Mouse (Mus musculus) midbrain, embryonic 11.5 days (tissue): ENCODE measurements around the gene Chrd. TPM values are rescaled to one million over a fixed set of nuclear protein-coding genes. Genes with fewer than 3 reads are reported as not detected.

Experiments used
- ATAC-seq: fragments of 200-750 bp; cut with Nextera tagmentation; 2 replicates; pipeline ENCODE4 v1.8.0; 2017; ENCODE audit warnings: moderate TSS enrichment, moderate library complexity; ENCODE audit not compliant: low FRiP score
- DNase-seq: peaks from one replicate; pipeline ENCODE4 v3.0.0; 2015; ENCODE audit warnings: low spot score; ENCODE audit errors: missing footprints
- H3K27ac ChIP-seq: fragments of 300-500 bp; sonication (generic); 2 replicates; pipeline ENCODE4 v1.5.1; 2014; ENCODE audit warnings: low read depth, low read length
- H3K27me3 ChIP-seq: fragments of 300-500 bp; sonication (generic); 2 replicates; pipeline ENCODE4 v1.6.1; 2014; ENCODE audit warnings: mild to moderate bottlenecking, low read length, moderate library complexity, mixed read lengths; ENCODE audit not compliant: control insufficient read depth, insufficient read depth
- H3K36me3 ChIP-seq: fragments of 300-500 bp; sonication (generic); 2 replicates; pipeline ENCODE4 v1.6.1; 2014; ENCODE audit warnings: mild to moderate bottlenecking, low read length, moderate library complexity, mixed read lengths; ENCODE audit not compliant: control insufficient read depth, insufficient read depth
- H3K4me1 ChIP-seq: fragments of 300-500 bp; sonication (generic); 2 replicates; pipeline ENCODE4 v1.6.1; 2014; ENCODE audit warnings: low read length; ENCODE audit not compliant: control insufficient read depth, insufficient read depth
- H3K4me2 ChIP-seq: fragments of 300-500 bp; sonication (generic); 2 replicates; pipeline ENCODE4 v1.6.1; 2014; ENCODE audit warnings: mild to moderate bottlenecking, moderate library complexity
- H3K4me3 ChIP-seq: fragments of 300-500 bp; sonication (generic); 2 replicates; pipeline ENCODE4 v1.5.1; 2014; ENCODE audit warnings: low read depth, low read length
- H3K9ac ChIP-seq: fragments of 300-500 bp; sonication (generic); 2 replicates; pipeline ENCODE4 v1.6.1; 2014; ENCODE audit warnings: low read length
- H3K9me3 ChIP-seq: fragments of 300-500 bp; sonication (generic); 2 replicates; pipeline ENCODE4 v1.6.1; 2016; ENCODE audit warnings: low read length; ENCODE audit not compliant: control insufficient read depth
- WGBS: fragments of 180-500 bp; shearing (Covaris S2); extraction: QIAGEN DNeasy Blood & Tissue Kit; methylation state at CpG from one replicate; pipeline ENCODE4 v1.1.7; 2014; 5-methylcytosine and 5-hydroxymethylcytosine counted together
- polyA plus RNA-seq: library from polyadenylated mRNA; unstranded; fragments of >200 nt; fragmentation: Nextera tagmentation; extraction: Ambion mirVana; gene quantifications from 2 replicates; pipeline ENCODE4 v1.2.1, GENCODE M21; 2014

Chrd gene
- polyA plus RNA-seq, 1 experiment from 2014 or later, result 2.7 TPM

- H3K4me1 ChIP-seq, result peaks cover 27% of the 10 kb centered on the region
- H3K9ac ChIP-seq, result peak overlapping the region; percentile 80
- ATAC-seq, result no peak
- H3K4me3 ChIP-seq, result peak overlapping the region; percentile 60
- no peak for DNase-seq
- peak overlapping the region; percentile 82 for H3K27ac ChIP-seq
- WGBS, result 2% methylated on average over 12 of the region's 12 CpGs
- H3K36me3 ChIP-seq, result no peaks in the 10 kb centered on the region
- no peaks in the 10 kb centered on the region for H3K9me3 ChIP-seq
- H3K4me2 ChIP-seq, result peak overlapping the region; percentile 73
- H3K27me3 ChIP-seq, result no peaks in the 10 kb centered on the region
Measured at GRCm38 (mm10) chr16:20715566-20715965, 17.4 kb upstream of the Chrd start.

- under 1% methylated on average over 54 of the region's 68 CpGs for whole genome bisulfite sequencing
- Histone ChIP-seq H3K27ac (peak overlapping the region; percentile 82), H3K9ac (peak overlapping the region; percentile 80), H3K4me2 (peak overlapping the region; percentile 73), H3K4me1 (peaks cover 27% of the 10 kb centered on the region), H3K4me3 (peak overlapping the region; percentile 60), H3K9me3 (no peaks in the 10 kb centered on the region), H3K27me3 (no peaks in the 10 kb centered on the region), H3K36me3 (no peaks in the 10 kb centered on the region)
- DNase-seq (peak; percentile 98), ATAC-seq (peak; percentile 91)
Measured at GRCm38 (mm10) chr16:20715976-20716840, 16.7 kb upstream of the Chrd start.

- no peaks in the 10 kb centered on the region for H3K27me3 ChIP-seq
- DNase-seq (peak; percentile 96), ATAC-seq (no peak)
- peaks cover 2% of the 10 kb centered on the region; the same call in 1 of the 2 replicates for H3K36me3 ChIP-seq
- no peaks in the 10 kb centered on the region for H3K9me3 ChIP-seq
- peaks cover 27% of the 10 kb centered on the region for H3K4me1 ChIP-seq
- peak overlapping the region; percentile 73 for H3K4me2 ChIP-seq
- peak overlapping the region; percentile 80 for H3K9ac ChIP-seq
- peak overlapping the region; percentile 60 for H3K4me3 ChIP-seq
- WGBS, result 1% methylated on average over 8 of the region's 8 CpGs
- H3K27ac ChIP-seq, result peak overlapping the region; percentile 82
Measured at GRCm38 (mm10) chr16:20716841-20717180, 16.1 kb upstream of the Chrd start.

GRCm38 (mm10) chr16:20717181-20717977 lies 15.5 kb upstream of the Chrd start, which contains the start of the genes Polr2h and Clcn2:
Gene Polr2h, plus strand, starts transcription at chr16:20717665.
Gene Clcn2, minus strand, starts transcription at chr16:20717746.
- no peaks in the 10 kb centered on the region for H3K27me3 ChIP-seq
- ATAC-seq, result peak; percentile 79
- H3K4me3 ChIP-seq, result peak within 1 kb of the TSS; percentile 60
- H3K9ac ChIP-seq, result peak within 1 kb of the TSS; percentile 80
- no peaks in the 10 kb centered on the region for H3K9me3 ChIP-seq
- H3K4me1 ChIP-seq, result peaks cover 27% of the 10 kb centered on the region
- peaks cover 2% of the 10 kb centered on the region; the same call in 1 of the 2 replicates for H3K36me3 ChIP-seq
- WGBS, result under 1% methylated on average over 62 of the region's 62 CpGs
- peak; percentile 98 for DNase-seq
- H3K4me2 ChIP-seq, result peak within 1 kb of the TSS; percentile 73
- peak within 1 kb of the TSS; percentile 82 for H3K27ac ChIP-seq

- Histone ChIP-seq H3K4me1 (peaks cover 27% of the 10 kb centered on the region), H3K27ac (peak overlapping the region; percentile 82; the same call in 1 of the 2 replicates), H3K36me3 (peaks cover 2% of the 10 kb centered on the region; the same call in 1 of the 2 replicates), H3K9ac (peak overlapping the region; percentile 80), H3K4me3 (peak overlapping the region; percentile 60), H3K9me3 (no peaks in the 10 kb centered on the region), H3K4me2 (peak overlapping the region; percentile 73), H3K27me3 (no peaks in the 10 kb centered on the region)
- DNase-seq, result peak; percentile 88
- WGBS, result 5% methylated on average over 18 of the region's 18 CpGs
- ATAC-seq, result no peak
Measured at GRCm38 (mm10) chr16:20717978-20718670, 14.8 kb upstream of the Chrd start.

GRCm38 (mm10) chr16:20721808-20722207 lies 11.1 kb upstream of the Chrd start:
- Histone ChIP-seq H3K36me3 (peaks cover 2% of the 10 kb centered on the region; the same call in 1 of the 2 replicates), H3K27me3 (no peaks in the 10 kb centered on the region), H3K4me3 (no peak overlapping the region), H3K27ac (no peak overlapping the region), H3K4me1 (peaks cover 9% of the 10 kb centered on the region), H3K9me3 (no peaks in the 10 kb centered on the region), H3K9ac (no peak overlapping the region), H3K4me2 (no peak overlapping the region)
- WGBS, result 88% methylated on average over 10 of the region's 10 CpGs
- ATAC-seq, result no peak
- peak; percentile 17 for DNase-seq

GRCm38 (mm10) chr16:20722736-20723135 lies 10.2 kb upstream of the Chrd start:
- Histone ChIP-seq H3K4me3 (no peak overlapping the region), H3K9ac (no peak overlapping the region), H3K27ac (no peak overlapping the region), H3K36me3 (peaks cover 2% of the 10 kb centered on the region; the same call in 1 of the 2 replicates), H3K9me3 (no peaks in the 10 kb centered on the region), H3K4me1 (peaks cover 7% of the 10 kb centered on the region), H3K4me2 (no peak overlapping the region), H3K27me3 (no peaks in the 10 kb centered on the region)
- DNase-seq (peak; percentile 53), ATAC-seq (no peak)
- 82% methylated on average over 4 of the region's 4 CpGs for WGBS

GRCm38 (mm10) chr16:20723247-20723646 lies 9.7 kb upstream of the Chrd start:
- Histone ChIP-seq H3K9me3 (no peaks in the 10 kb centered on the region), H3K27me3 (no peaks in the 10 kb centered on the region), H3K4me1 (peaks cover 7% of the 10 kb centered on the region), H3K4me3 (no peak overlapping the region), H3K27ac (no peak overlapping the region), H3K4me2 (no peak overlapping the region), H3K9ac (no peak overlapping the region), H3K36me3 (peaks cover 2% of the 10 kb centered on the region; the same call in 1 of the 2 replicates)
- ATAC-seq (no peak), DNase-seq (peak; percentile 61)
- 70% methylated on average over 4 of the region's 4 CpGs for WGBS
